Mouse (Mus musculus): ENCODE measurements around the gene Stim1. TPM values are rescaled to one million over a fixed set of nuclear protein-coding genes. Genes with fewer than 3 reads are reported as not detected.

The Stim1 gene
- polyA plus RNA-seq, 1 experiment from 2014 or later = 17.9 TPM

- WGBS (ENCODE audit: insufficient replicate concordance) = 65% methylated on average over 2 of the region's 2 CpGs
- no peak for DNase-seq
- Histone ChIP-seq H3K9ac (replicated peaks) (no peak overlapping the region), H3K27ac (ENCODE audit: low read depth) (no peak overlapping the region), H3K4me1 (ENCODE audit: insufficient read depth) (peaks cover 17% of the 10 kb centered on the region), H3K36me3 (replicated peaks; ENCODE audit: insufficient read depth, low read length) (no peaks in the 10 kb centered on the region), H3K4me2 (ENCODE audit: low read depth, low read length) (no peak overlapping the region), H3K9me3 (ENCODE audit: low read length) (no peaks in the 10 kb centered on the region), H3K27me3 (ENCODE audit: insufficient read depth, low read length) (no peaks in the 10 kb centered on the region), H3K4me3 (ENCODE audit: low read depth, low read length) (no peak overlapping the region)
- ATAC-seq = no peak
- no peak for TF ChIP-seq CTCF (IDR thresholded peaks at IDR 0.05; ENCODE audit: low read depth)
- no peak for TF ChIP-seq EP300 (IDR thresholded peaks at IDR 0.05; ENCODE audit: low read depth)
Measured at GRCm38 (mm10) chr7:102345893-102346292, 78.3 kb downstream of the Stim1 start.

GRCm38 (mm10) chr7:102347327-102347726 is 79.7 kb downstream of the Stim1 start:
- Histone ChIP-seq H3K4me2 (ENCODE audit: low read depth, low read length) (no peak overlapping the region), H3K27ac (ENCODE audit: low read depth) (no peak overlapping the region), H3K4me1 (ENCODE audit: insufficient read depth) (peaks cover 17% of the 10 kb centered on the region), H3K9ac (replicated peaks) (no peak overlapping the region), H3K36me3 (replicated peaks; ENCODE audit: insufficient read depth, low read length) (no peaks in the 10 kb centered on the region), H3K9me3 (ENCODE audit: low read length) (no peaks in the 10 kb centered on the region), H3K27me3 (ENCODE audit: insufficient read depth, low read length) (no peaks in the 10 kb centered on the region), H3K4me3 (ENCODE audit: low read depth, low read length) (no peak overlapping the region)
- no peak for TF ChIP-seq EP300 (IDR thresholded peaks at IDR 0.05; ENCODE audit: low read depth)
- TF ChIP-seq CTCF (IDR thresholded peaks at IDR 0.05; ENCODE audit: low read depth) = no peak
- 41% methylated on average over 3 of the region's 3 CpGs for WGBS (ENCODE audit: insufficient replicate concordance)
- ATAC-seq = no peak
- DNase-seq = no peak

- H3K27ac ChIP-seq (ENCODE audit: low read depth) = no peak overlapping the region
- TF ChIP-seq EP300 (IDR thresholded peaks at IDR 0.05; ENCODE audit: low read depth) = no peak
- no peak for TF ChIP-seq CTCF (IDR thresholded peaks at IDR 0.05; ENCODE audit: low read depth)
- DNase-seq (no peak), ATAC-seq (no peak)
- H3K4me2 ChIP-seq (ENCODE audit: low read depth, low read length) = no peak overlapping the region
- no peaks in the 10 kb centered on the region for H3K36me3 ChIP-seq (replicated peaks; ENCODE audit: insufficient read depth, low read length)
- no peak overlapping the region for H3K9ac ChIP-seq (replicated peaks)
- H3K4me3 ChIP-seq (ENCODE audit: low read depth, low read length) = no peak overlapping the region
- H3K4me1 ChIP-seq (ENCODE audit: insufficient read depth) = peaks cover 17% of the 10 kb centered on the region
- WGBS (ENCODE audit: insufficient replicate concordance) = 75% methylated on average over 2 of the region's 2 CpGs
- H3K27me3 ChIP-seq (ENCODE audit: insufficient read depth, low read length) = no peaks in the 10 kb centered on the region
- H3K9me3 ChIP-seq (ENCODE audit: low read length) = no peaks in the 10 kb centered on the region
Measured at GRCm38 (mm10) chr7:102348681-102349080, 81.1 kb downstream of the Stim1 start.

GRCm38 (mm10) chr7:102349236-102349635 is 81.6 kb downstream of the Stim1 start:
- DNase-seq = no peak
- Histone ChIP-seq H3K27ac (ENCODE audit: low read depth) (no peak overlapping the region), H3K4me1 (ENCODE audit: insufficient read depth) (peaks cover 17% of the 10 kb centered on the region), H3K4me3 (ENCODE audit: low read depth, low read length) (no peak overlapping the region), H3K9me3 (ENCODE audit: low read length) (no peaks in the 10 kb centered on the region), H3K4me2 (ENCODE audit: low read depth, low read length) (no peak overlapping the region), H3K9ac (replicated peaks) (no peak overlapping the region), H3K27me3 (ENCODE audit: insufficient read depth, low read length) (no peaks in the 10 kb centered on the region), H3K36me3 (replicated peaks; ENCODE audit: insufficient read depth, low read length) (no peaks in the 10 kb centered on the region)
- TF ChIP-seq CTCF (IDR thresholded peaks at IDR 0.05; ENCODE audit: low read depth) (no peak), EP300 (IDR thresholded peaks at IDR 0.05; ENCODE audit: low read depth) (no peak)
- 81% methylated on average over 5 of the region's 5 CpGs for WGBS (ENCODE audit: insufficient replicate concordance)
- ATAC-seq = no peak

GRCm38 (mm10) chr7:102353420-102353819 is 85.8 kb downstream of the Stim1 start:
- WGBS (ENCODE audit: insufficient replicate concordance) = 45% methylated on average over 1 of the region's 1 CpGs

GRCm38 (mm10) chr7:102358124-102358523 is 90.5 kb downstream of the Stim1 start:
- ATAC-seq (no peak), DNase-seq (no peak)
- Histone ChIP-seq H3K9me3 (ENCODE audit: low read length) (no peaks in the 10 kb centered on the region), H3K4me2 (ENCODE audit: low read depth, low read length) (no peak overlapping the region), H3K27ac (ENCODE audit: low read depth) (no peak overlapping the region), H3K36me3 (replicated peaks; ENCODE audit: insufficient read depth, low read length) (no peaks in the 10 kb centered on the region; the same call in 1 of the 2 replicates), H3K27me3 (ENCODE audit: insufficient read depth, low read length) (no peaks in the 10 kb centered on the region), H3K4me3 (ENCODE audit: low read depth, low read length) (no peak overlapping the region), H3K9ac (replicated peaks) (no peak overlapping the region), H3K4me1 (ENCODE audit: insufficient read depth) (0 out of 2 replicates have a peak, but pooled peaks cover 3% of the 10 kb centered on the region)
- no peak for TF ChIP-seq CTCF (IDR thresholded peaks at IDR 0.05; ENCODE audit: low read depth)
- no peak for TF ChIP-seq EP300 (IDR thresholded peaks at IDR 0.05; ENCODE audit: low read depth)
- WGBS (ENCODE audit: insufficient replicate concordance) = 82% methylated on average over 3 of the region's 3 CpGs

More at GRCm38 (mm10) chr7:102353420-102353819, 85.8 kb downstream of the Stim1 start:
- ATAC-seq = no peak
- Histone ChIP-seq H3K27me3 (ENCODE audit: insufficient read depth, low read length) (no peaks in the 10 kb centered on the region), H3K9me3 (ENCODE audit: low read length) (no peaks in the 10 kb centered on the region), H3K4me3 (ENCODE audit: low read depth, low read length) (no peak overlapping the region), H3K4me2 (ENCODE audit: low read depth, low read length) (no peak overlapping the region), H3K4me1 (ENCODE audit: insufficient read depth) (peaks cover under 1% of the 10 kb centered on the region; the same call in 1 of the 2 replicates), H3K9ac (replicated peaks) (no peak overlapping the region), H3K27ac (ENCODE audit: low read depth) (no peak overlapping the region), H3K36me3 (replicated peaks; ENCODE audit: insufficient read depth, low read length) (no peaks in the 10 kb centered on the region; the same call in 1 of the 2 replicates)
- no peak for DNase-seq
- TF ChIP-seq EP300 (IDR thresholded peaks at IDR 0.05; ENCODE audit: low read depth) = no peak
- TF ChIP-seq CTCF (IDR thresholded peaks at IDR 0.05; ENCODE audit: low read depth) = no peak

- Histone ChIP-seq H3K4me1 (ENCODE audit: insufficient read depth) (0 out of 2 replicates have a peak, but pooled peaks cover 3% of the 10 kb centered on the region), H3K27ac (ENCODE audit: low read depth) (no peak overlapping the region), H3K9ac (replicated peaks) (no peak overlapping the region), H3K36me3 (replicated peaks; ENCODE audit: insufficient read depth, low read length) (no peaks in the 10 kb centered on the region), H3K4me3 (ENCODE audit: low read depth, low read length) (no peak overlapping the region), H3K9me3 (ENCODE audit: low read length) (no peaks in the 10 kb centered on the region), H3K4me2 (ENCODE audit: low read depth, low read length) (no peak overlapping the region), H3K27me3 (ENCODE audit: insufficient read depth, low read length) (no peaks in the 10 kb centered on the region)
- 52% methylated on average over 2 of the region's 2 CpGs for WGBS (ENCODE audit: insufficient replicate concordance)
- ATAC-seq (no peak), DNase-seq (no peak)
- TF ChIP-seq CTCF (IDR thresholded peaks at IDR 0.05; ENCODE audit: low read depth) (no peak), EP300 (IDR thresholded peaks at IDR 0.05; ENCODE audit: low read depth) (no peak)
Measured at GRCm38 (mm10) chr7:102361297-102361696, 93.7 kb downstream of the Stim1 start.

Data from liver, postnatal 0 days (tissue).